ENCODE assay signal across 19 mouse cellular contexts in the genomic region with DNA sequence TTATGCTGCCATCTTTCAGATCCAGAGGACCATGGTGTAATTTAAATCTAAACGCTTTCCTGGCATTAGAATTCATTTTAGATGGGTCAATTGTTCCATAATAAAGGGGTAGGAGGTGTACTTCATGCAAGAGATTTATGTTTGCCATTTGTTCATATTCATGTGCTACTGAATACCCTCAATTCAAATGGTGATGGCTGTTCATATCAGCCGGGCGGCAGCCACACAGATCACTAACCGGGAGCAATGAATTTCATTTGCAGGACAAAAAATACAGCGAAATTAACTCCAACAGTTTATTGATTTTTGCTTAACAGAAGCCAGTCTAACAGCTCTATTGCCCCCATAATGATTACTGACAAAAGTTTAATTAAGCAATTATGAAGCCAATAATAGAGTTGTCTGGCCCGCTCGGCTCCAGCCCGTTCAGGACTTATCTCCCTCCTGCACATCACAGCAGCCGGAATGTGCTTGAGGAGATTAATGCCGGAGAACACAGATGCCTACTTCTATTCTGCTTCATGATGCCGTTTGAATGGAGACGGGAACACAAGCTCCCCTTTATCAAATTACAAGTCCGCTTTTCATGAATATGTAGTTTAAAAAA.
DNase-seq lines count a peak whose midpoint lies in the region; ATAC-seq lines count a peak whose summit lies in the region.
"Had no signal": no experiment of that assay in that cellular context is flagged by ENCODE, and none has a peak within 500 bp of the region (broad histone marks: within the 10 kb centered on the region; RNA-seq: fewer than 3 reads in every experiment).

No protein-coding gene starts in this region.

- H3K36me3 ChIP-seq in hindbrain, embryonic 15.5 days = no peaks in the 10 kb centered on the region
- H3K36me3 ChIP-seq in midbrain, embryonic 15.5 days (replicated peaks) = no peaks in the 10 kb centered on the region
- no peaks in the 10 kb centered on the region for H3K36me3 ChIP-seq in intestine, embryonic 16.5 days (ENCODE audit: control insufficient read depth, insufficient read depth, low read length)
- H3K36me3 ChIP-seq in limb, embryonic 10.5 days = no peaks in the 10 kb centered on the region
- H3K36me3 ChIP-seq: limb, embryonic 13.5 days; liver, embryonic 15.5 days had no signal

- no peak overlapping the region for H3K9ac ChIP-seq in hindbrain, embryonic 15.5 days
- no peak overlapping the region for H3K9ac ChIP-seq in midbrain, embryonic 15.5 days
- H3K9ac ChIP-seq in intestine, embryonic 16.5 days (ENCODE audit: low read depth, low read length) = no peak overlapping the region
- H3K9ac ChIP-seq: limb, embryonic 13.5 days; liver, embryonic 15.5 days had no signal

- no peak overlapping the region for H3K27ac ChIP-seq in hindbrain, embryonic 15.5 days (replicated peaks)
- H3K27ac ChIP-seq in midbrain, embryonic 15.5 days = peak overlapping the region; percentile 20; the same call in 1 of the 2 replicates
- H3K27ac ChIP-seq in intestine, embryonic 16.5 days (ENCODE audit: low read length) = no peak overlapping the region
- H3K27ac ChIP-seq in limb, embryonic 10.5 days = no peak overlapping the region
- H3K27ac ChIP-seq: limb, embryonic 13.5 days; liver, embryonic 15.5 days had no signal

- peak; percentile 49 for ATAC-seq in hindbrain, embryonic 15.5 days (ENCODE audit: low FRiP score, low read depth)
- peak; percentile 64 for ATAC-seq in midbrain, embryonic 15.5 days (replicated peaks)
- ATAC-seq in intestine, embryonic 16.5 days = no peak

- intact Hi-C loops in left cerebral cortex, postnatal 25 days (cut with DNase I) = loop anchor here (10.0 kb wide), 2 partner anchors 966 to 1194 kb away; a partner anchor contains a TSS

- no peaks in the 10 kb centered on the region for H3K9me3 ChIP-seq in hindbrain, embryonic 15.5 days
- no peaks in the 10 kb centered on the region for H3K9me3 ChIP-seq in midbrain, embryonic 15.5 days
- H3K9me3 ChIP-seq in intestine, embryonic 16.5 days (ENCODE audit: control insufficient read depth, low read length) = no peaks in the 10 kb centered on the region
- H3K9me3 ChIP-seq in limb, embryonic 10.5 days (replicated peaks) = no peaks in the 10 kb centered on the region
- H3K9me3 ChIP-seq: limb, embryonic 13.5 days; liver, embryonic 15.5 days had no signal

- 9% methylated on average over 13 of the region's 13 CpGs for WGBS in hindbrain, embryonic 15.5 days
- WGBS in midbrain, embryonic 15.5 days = 6% methylated on average over 13 of the region's 13 CpGs
- WGBS in intestine, embryonic 16.5 days = 51% methylated on average over 13 of the region's 13 CpGs
- WGBS in limb, embryonic 10.5 days = 71% methylated on average over 13 of the region's 13 CpGs

- no peak overlapping the region for H3K4me3 ChIP-seq in hindbrain, embryonic 15.5 days
- 0 out of 2 replicates have a peak overlapping the region, but pooled peaks have one; percentile 12 for H3K4me3 ChIP-seq in midbrain, embryonic 15.5 days
- no peak overlapping the region for H3K4me3 ChIP-seq in intestine, embryonic 16.5 days (ENCODE audit: low read length)
- H3K4me3 ChIP-seq in limb, embryonic 10.5 days = no peak overlapping the region
- H3K4me3 ChIP-seq: limb, embryonic 13.5 days; liver, embryonic 15.5 days; myocyte had no signal

- peak; percentile 5 for DNase-seq in brain, adult 2 months (ENCODE audit: low read depth, low spot score)
- DNase-seq in embryo, embryonic 11 days = peak; percentile 61
- no peak for DNase-seq in left cerebral cortex, adult 8-10 months (ENCODE audit: low spot score in 2 of 2)
- no peak for DNase-seq in limb, embryonic 10.5 days (ENCODE audit: low spot score)
- DNase-seq in left cerebral cortex, postnatal 25 days (ENCODE audit: low spot score in 2 of 2) = no peak
- DNase-seq: adrenal gland, adult 2 months; cerebellum, adult 2 months; gastrocnemius, postnatal 25 days; heart, postnatal 36 days; kidney, adult 11 months; kidney, postnatal 36 days; layer of hippocampus, postnatal 36 days had no signal

- peaks cover 34% of the 10 kb centered on the region for H3K27me3 ChIP-seq in hindbrain, embryonic 15.5 days
- peaks cover 57% of the 10 kb centered on the region for H3K27me3 ChIP-seq in midbrain, embryonic 15.5 days (replicated peaks)
- 0 out of 2 replicates have a peak, but pooled peaks cover 6% of the 10 kb centered on the region for H3K27me3 ChIP-seq in intestine, embryonic 16.5 days (replicated peaks; ENCODE audit: control insufficient read depth, insufficient read depth, low read length)
- peaks cover 54% of the 10 kb centered on the region for H3K27me3 ChIP-seq in limb, embryonic 10.5 days (ENCODE audit: low read depth, poor library complexity, severe bottlenecking)
- H3K27me3 ChIP-seq: liver, embryonic 15.5 days had no signal

- H3K4me2 ChIP-seq in hindbrain, embryonic 15.5 days = no peak overlapping the region; the same call in 1 of the 2 replicates
- peak overlapping the region; percentile 28 for H3K4me2 ChIP-seq in midbrain, embryonic 15.5 days
- H3K4me2 ChIP-seq in intestine, embryonic 16.5 days (ENCODE audit: low read depth, low read length) = no peak overlapping the region
- H3K4me2 ChIP-seq: heart, embryonic 11.5 days; limb, embryonic 13.5 days; liver, embryonic 15.5 days had no signal

- H3K4me1 ChIP-seq in hindbrain, embryonic 15.5 days (replicated peaks) = peaks cover 40% of the 10 kb centered on the region
- peaks cover 50% of the 10 kb centered on the region for H3K4me1 ChIP-seq in midbrain, embryonic 15.5 days
- no peaks in the 10 kb centered on the region for H3K4me1 ChIP-seq in intestine, embryonic 16.5 days (ENCODE audit: control insufficient read depth, insufficient read depth, low read length)
- H3K4me1 ChIP-seq in limb, embryonic 10.5 days = peaks cover 8% of the 10 kb centered on the region
- H3K4me1 ChIP-seq: limb, embryonic 13.5 days; liver, embryonic 15.5 days had no signal

Comparison
In these comparisons a context has a peak if more than half of its experiments do, and no peak if none do; other contexts are left out.
1. DNase-seq: peak in brain, adult 2 months (single experiment) and embryo, embryonic 11 days (single experiment); none in left cerebral cortex, adult 8-10 months (0 of 2), limb, embryonic 10.5 days (single experiment) and left cerebral cortex, postnatal 25 days (0 of 2).